Mouse (Mus musculus) gastrocnemius, postnatal 14 days (tissue): Measurements from ENCODE around the gene Cptp. TPM values are rescaled to one million over a fixed set of nuclear protein-coding genes. Genes with fewer than 3 reads are reported as not detected.

Experiments
- DNase-seq: peaks from one replicate; pipeline ENCODE4 v3.0.0; 2021; ENCODE audit warnings: mixed read lengths
- intact Hi-C: fragments of 180-260 bp; cut with DNase I; formaldehyde crosslinking; loops from one replicate; pipeline ENCODE4 v1.15.1; 2025; ENCODE audit warnings: low total_unique reads
- long read RNA-seq, 2 experiments: library from polyadenylated mRNA; stranded (forward); transcript quantifications; one replicate each; pipeline ENCODE4 v2.0.0; 2021
- total RNA-seq, 2 experiments: library from RNA; stranded (reverse); gene quantifications; 2 replicates each; pipeline ENCODE4 v1.2.3; 2021

The Cptp gene
- total RNA-seq = 10 to 100 TPM; 16.5 to 17.0 TPM
- long read RNA-seq, experiment 1, transcript Cptp-201 (3 exons, 2,662 nt) = major isoform, 15 of 15 reads
- long read RNA-seq, experiment 1, partial matches to known transcripts = 0 of 15 reads
- long read RNA-seq, experiment 1, other reads (novel, unspliced or antisense) = 0 of 15 reads
- long read RNA-seq, experiment 2, transcript Cptp-201 (3 exons, 2,662 nt) = major isoform, 19 of 22 reads
- long read RNA-seq, experiment 2, partial matches to known transcripts = 2 of 22 reads
- long read RNA-seq, experiment 2, other reads (novel, unspliced or antisense) = 1 of 22 reads

DNA sequence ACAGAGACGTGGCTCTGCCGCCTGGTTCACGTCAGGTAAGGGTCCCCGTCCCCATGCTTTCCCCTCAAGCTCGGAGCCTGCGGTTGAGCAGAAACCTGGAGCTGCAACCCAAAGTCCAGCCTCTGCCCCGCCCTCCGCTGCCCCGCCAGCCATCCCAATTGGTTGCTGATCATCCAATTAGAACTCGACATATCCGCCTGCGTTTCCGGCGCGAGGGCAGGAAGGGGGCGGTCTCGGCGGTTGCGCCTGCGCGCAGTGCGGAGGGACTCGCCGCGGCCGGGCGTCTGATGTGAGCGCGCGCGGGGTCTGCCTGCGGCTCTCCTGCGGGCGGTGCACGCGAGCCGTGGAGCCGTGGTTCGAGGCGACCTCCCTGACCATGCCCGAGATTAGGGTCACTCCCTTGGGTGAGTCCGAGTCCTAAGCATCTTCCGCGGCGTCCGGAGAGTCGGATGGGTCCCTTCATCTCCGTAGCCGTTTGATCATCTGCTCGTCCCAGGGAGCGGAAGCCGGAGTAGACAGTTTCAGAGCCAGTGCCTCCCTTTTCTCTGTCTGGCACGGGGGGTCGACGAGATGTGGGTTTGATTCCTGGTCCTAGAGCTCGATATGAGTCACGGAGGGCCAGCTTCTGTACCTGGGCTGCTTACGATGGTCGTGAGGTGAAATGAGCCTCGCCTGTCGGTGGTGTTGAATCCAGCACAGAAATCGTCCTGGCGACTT is at the start of gene Cptp, which contains the start of gene Ints11:
Cptp (minus strand) TSS at position 124 of the 717 bp plus-strand sequence.
Ints11 (plus strand) TSS at position 230 of the 717 bp plus-strand sequence.
- intact Hi-C loops = no loop called here

DNA sequence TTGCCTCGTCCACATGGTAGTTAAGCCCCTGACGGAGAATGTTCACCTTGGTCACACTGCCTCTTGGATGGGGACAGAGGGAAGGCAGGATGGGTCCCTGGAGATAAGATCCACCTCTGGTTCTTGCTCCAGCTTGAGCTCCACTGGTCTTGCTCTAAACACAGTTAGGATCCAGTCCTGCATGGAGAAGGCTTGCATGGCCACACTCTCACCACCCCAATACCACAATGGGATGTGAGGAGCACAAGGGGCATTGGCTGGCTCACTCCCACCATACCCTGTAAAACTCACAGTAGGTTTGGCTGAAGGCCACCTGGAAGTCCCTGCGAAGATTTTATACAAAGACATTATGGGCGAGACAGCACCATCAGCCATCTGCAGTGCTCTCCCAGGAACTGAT is 39.5 kb upstream of the Cptp start:
- peak; percentile 3 for DNase-seq
- intact Hi-C loops = no loop called here

More for the DNA sequence above, at the start of gene Cptp, which contains the start of gene Ints11:
- DNase-seq = peak; percentile 98

DNA sequence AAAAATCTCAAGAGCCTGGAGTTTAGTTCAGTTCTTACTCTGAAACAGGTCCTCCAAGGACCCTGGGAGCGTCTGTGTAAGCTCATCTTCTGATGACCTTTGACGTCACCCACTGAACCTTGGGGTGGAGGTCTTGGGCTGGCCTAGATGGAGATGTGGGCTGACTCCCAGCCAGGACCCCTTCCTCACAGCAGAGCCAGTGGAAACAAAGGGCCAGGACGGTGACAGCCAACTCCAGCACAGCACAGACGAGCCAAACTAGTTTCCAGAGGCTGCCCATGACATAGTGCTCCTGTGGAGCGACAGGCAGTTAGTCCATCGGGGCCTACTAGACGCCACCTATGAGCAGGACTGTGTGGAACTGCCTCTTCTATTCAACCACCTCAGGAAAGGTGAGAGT is 39.0 kb upstream of the Cptp start:
- no peak for DNase-seq
- intact Hi-C loops = no loop called here

DNA sequence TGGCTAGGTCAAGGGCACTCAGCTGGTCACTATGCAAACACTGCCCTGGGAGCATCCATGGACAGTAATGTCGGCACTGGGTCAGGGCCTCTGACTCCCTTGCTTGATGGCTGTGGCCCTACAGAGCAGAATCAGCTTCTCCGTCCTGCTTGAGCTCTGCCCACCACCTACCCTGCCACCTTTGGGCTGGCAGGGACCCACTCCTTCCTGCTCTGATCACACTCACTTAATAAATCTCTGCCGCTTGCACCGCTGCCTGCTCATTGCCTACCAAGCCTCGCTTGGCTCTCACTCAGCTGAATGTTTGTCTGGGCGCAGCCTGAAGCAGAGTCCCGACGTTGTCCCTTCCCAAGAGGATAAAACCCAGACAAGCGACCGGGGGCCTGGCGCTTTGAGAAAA is 37.8 kb upstream of the Cptp start:
- intact Hi-C loops = no loop called here
- no peak for DNase-seq

DNA sequence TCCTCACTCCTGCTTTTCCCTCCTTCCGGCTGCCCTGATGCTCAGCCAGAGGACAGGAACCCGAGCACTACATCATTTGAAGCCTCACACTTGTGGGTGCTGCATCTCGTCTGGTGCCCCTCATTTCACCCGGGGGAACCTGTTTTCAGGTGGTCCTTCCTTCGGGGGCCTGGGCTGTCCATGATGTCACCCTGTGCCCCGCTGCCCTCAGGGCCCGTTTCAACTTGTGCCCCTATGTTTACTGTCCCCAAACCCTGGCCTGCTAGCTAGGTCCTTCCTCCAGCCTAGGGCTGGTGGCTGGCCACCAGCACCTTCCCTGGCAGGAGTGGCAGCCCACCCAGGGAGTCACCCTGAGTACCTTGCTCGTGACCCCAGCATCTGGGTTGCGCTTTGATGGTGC is 36.9 kb upstream of the Cptp start:
- no peak for DNase-seq
- intact Hi-C loops = no loop called here

DNA sequence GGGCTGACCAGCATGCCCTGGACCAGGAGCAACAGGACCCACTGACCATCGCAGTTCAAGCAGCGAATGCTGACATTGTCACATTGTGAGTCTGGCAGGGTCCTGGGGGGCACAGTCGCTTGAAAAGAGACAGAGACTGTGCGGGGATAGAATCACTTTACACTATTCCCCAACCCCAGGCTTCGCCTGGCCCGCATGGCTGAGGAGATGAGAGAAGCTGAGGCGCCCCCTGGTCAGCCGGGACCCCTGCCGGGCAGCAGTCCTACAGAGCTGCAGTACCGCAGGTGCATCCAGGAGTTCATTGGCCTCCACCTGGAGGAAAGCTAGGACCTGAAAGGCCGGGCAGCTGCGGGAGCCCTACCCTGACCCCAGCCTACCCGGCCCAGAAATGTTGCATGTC is 36.4 kb upstream of the Cptp start:
- intact Hi-C loops = no loop called here
- no peak for DNase-seq

DNA sequence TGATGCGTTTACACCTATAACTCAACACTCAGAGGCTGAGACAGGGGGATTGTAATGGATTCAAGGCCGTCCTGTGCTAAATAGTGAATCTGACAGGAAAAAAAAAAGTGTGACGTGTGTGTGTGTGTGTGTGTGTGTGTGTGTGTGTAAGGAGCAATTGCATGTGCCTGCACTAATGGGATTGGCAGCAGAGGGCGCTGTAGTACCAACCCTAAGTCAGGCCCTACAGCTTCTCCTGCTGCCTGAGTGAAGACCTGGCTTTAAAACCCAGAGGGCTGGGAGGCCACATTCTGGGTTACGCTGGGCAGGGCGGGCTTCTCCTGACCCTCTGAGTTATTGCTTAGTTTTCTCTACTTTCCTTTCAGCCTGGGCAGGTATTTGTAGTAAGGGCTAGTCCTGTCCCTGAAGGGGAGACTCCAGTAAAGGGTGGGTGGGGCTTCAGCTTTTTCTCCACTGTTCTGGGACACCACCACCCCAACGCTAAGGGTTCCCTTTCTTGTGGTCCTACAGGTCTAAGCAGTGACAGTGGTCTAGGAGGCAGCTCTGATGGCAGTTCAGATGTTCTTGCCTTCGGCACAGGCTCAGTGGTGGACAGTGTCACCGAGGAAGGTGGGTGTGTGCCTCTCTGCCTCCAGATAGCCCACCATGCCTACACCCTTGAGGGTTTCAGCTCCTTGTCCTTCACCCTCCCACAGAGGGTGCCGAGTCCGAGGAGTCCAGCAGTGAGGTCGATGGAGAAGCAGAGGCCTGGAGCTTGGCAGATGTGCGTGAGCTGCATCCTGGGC is 35.3 kb upstream of the Cptp start:
- intact Hi-C loops = no loop called here
- DNase-seq = peak; percentile 18

DNA sequence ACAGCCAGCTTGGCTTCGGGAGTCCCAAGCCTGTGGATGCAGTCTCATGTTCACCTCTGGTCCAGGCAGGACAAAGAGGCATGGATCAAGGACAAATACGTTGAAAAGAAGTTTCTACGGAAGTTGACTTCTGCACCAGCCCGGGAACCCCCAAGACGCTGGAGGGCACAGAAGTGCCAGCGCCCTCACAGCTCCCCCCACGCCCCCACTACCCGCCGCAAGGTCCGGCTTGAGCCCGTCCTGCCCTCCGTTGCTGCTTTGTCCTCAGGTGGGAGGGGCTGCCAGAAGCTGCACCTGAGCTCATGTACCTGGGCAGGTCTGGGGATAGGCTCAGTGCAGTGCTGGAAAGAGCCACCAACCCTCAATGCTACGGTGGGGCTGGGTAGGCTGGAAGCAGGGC is 34.0 kb upstream of the Cptp start:
- no peak for DNase-seq
- intact Hi-C loops = no loop called here

DNA sequence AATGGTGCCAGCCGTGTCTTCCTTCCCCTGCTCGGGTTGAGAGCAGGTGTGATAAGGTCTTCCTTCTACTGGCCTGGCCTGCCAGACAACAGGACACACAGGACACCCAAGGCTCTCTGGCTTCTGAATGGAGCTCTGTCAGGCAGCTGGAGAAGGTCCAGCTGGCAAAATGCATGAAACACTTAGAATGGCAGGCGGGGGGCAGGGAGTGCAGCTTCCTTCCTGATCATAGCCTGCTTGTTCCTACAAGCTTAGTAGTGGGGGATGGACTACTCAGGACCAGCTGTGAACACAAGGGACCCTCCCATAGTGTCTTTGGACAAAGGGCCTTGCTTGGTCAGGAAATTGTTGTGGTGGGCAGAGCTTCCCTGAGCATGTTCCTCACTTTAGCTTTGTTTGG is 32.0 kb upstream of the Cptp start:
- DNase-seq = peak; percentile 9
- intact Hi-C loops = no loop called here

DNA sequence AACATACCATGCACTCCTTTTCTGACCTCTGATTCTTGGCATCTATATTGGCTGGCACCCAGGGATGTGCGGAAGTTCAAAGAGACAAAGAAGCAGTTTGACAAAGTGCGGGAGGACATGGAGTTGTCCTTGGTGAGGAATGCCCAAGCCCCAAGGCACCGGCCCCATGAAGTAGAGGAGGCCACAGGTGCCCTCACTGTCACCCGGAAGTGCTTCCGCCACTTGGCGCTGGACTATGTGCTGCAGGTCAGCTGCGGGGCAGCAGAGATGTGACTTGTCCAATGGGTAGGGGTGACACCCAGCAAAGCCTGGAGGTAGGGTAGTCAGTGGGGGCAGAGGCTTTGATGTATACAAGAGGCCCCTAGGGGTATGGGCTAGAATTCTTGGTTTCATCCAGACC is 30.1 kb upstream of the Cptp start:
- no peak for DNase-seq
- intact Hi-C loops = loop anchor here (5.0 kb wide), 1 partner anchor 43 kb away; the partner anchor contains the start of gene Ube2j2

DNA sequence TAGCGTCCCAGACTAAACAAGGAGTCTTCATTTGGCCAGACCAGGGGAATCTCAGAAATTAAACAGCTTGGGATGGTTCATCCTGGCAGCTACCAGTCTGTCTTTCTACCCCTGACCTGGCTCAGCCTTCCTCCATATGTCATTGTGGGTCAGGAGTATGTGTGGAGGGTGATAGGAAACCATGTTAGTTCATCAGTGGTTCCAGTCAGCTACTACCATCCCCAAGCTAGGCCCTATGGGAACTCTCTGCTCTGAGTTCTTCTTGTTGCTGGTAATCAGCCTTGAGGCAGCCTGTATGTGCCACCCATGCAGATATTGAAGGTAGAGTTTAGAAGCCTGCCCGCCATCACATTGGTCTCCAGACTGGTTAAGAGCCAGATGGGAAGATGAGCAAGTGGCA is 29.1 kb upstream of the Cptp start:
- DNase-seq = no peak
- intact Hi-C loops = loop anchor here (5.0 kb wide), 1 partner anchor 44 kb away; the partner anchor contains the start of gene Ube2j2

DNA sequence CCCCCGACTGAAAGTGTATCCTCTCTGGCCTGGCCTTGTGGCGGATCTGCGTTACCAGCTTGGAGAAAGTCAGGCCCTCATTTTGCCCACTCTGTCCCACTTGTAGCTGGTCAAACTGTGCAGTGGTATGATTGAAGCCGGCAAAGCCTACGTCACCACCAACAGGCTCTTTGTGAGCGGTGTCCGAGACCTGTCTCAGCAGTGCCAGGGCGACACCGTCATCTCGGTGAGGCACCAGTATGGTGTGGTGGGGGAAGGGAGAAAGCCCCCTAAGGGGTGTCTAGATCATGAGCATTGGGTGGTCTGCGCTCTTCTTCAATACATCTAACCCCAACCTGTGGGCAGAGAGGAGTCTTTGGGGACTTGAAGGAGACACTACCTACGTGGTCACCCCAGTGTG is 27.2 kb upstream of the Cptp start:
- intact Hi-C loops = loop anchor here (5.0 kb wide), 1 partner anchor 46 kb away; the partner anchor contains the start of gene Ube2j2
- DNase-seq = no peak

DNA sequence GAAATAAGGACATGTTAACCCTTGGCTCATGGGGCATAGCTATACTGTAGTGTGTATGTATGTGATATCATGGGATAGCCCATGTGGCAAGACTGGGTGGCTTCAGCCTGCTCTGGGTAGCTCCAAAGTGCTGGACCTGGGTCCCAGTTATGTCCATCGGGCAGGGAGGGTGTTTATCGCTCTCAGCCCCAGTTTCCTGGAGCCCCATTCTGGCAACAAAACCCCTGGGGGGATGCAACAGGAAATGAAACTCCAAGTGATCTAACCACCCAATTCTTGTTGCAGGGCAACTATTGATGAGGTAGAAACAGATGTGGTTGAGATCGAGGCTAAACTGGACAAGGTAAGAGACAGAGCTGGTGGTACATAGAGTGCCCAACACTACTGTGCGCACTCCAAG is 26.6 kb upstream of the Cptp start:
- intact Hi-C loops = loop anchor here (5.0 kb wide), 1 partner anchor 46 kb away; the partner anchor contains the start of gene Ube2j2
- DNase-seq = no peak

DNA sequence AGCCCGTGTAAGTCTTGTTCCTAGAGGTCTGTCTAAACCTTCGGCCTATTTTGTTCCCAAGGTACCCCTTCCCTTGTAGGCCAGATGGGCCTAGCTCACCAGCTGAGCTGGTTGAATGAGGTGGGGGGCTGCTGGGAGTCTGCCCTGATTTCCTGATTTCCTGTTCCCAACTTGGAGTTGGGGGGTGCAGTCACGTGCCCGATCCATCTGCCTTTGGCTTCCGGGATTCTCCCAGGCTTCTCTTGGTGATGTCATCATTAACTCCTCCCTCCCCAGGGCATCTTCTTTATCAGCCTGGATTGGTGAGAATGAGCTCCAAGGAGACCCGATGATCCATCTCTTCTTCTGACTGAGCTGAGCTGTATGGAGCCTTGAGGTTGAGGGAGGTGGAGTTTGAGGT is 26.0 kb upstream of the Cptp start:
- intact Hi-C loops = loop anchor here (5.0 kb wide), 1 partner anchor 47 kb away; the partner anchor contains the start of gene Ube2j2
- peak; percentile 65 for DNase-seq

DNA sequence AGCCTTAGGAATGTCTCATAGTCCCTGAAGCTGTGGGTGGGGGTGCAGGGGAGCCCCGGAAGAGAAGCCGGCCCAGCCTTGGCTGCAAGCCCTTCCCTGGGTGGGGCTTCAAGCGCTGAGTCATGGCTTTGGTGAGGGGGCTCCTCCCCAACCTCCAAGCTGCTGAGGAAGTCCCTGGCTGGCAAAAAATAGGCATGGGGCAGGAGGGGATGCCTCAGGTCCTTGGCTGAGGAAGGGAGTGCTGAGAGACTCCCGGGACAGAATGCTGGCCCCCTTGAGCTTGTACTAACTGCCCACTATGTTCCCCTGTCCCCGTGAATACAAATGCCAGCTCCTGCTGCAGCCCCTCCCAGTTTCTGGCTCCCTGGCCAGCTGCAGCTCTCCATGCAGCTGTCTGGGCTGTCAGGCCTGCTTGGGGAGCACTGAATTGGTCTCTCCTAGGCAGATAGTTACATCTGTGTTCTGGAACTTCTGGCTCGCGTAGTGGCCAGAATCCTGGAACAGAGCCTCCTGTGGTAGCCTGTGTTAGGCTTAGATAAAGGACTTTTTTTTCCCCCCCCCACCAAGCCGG is 25.2 kb upstream of the Cptp start:
- peak; percentile 86 for DNase-seq
- intact Hi-C loops = no loop called here

DNA sequence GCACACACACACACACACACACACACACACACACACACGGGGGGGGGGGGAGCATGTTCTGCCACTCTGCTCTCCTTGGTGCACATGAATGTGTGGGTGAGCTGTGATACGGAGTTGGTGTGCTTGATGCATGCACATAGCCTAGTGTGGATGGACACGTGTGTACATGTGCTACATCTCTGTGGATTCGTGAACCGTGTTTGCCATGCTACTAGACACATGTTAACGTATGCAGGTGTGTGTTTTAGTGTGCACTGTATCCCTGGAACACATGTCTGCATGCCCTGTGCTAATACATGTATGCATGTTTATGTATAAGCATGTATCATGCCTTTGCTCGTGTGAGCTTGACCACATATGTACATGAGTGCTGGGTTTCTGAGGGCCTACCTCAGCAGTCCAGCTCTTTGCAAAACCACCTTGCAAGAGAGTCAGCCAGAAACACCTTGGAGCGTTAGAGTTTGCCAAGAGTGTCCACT is 24.0 kb upstream of the Cptp start:
- intact Hi-C loops = no loop called here
- DNase-seq = no peak

DNA sequence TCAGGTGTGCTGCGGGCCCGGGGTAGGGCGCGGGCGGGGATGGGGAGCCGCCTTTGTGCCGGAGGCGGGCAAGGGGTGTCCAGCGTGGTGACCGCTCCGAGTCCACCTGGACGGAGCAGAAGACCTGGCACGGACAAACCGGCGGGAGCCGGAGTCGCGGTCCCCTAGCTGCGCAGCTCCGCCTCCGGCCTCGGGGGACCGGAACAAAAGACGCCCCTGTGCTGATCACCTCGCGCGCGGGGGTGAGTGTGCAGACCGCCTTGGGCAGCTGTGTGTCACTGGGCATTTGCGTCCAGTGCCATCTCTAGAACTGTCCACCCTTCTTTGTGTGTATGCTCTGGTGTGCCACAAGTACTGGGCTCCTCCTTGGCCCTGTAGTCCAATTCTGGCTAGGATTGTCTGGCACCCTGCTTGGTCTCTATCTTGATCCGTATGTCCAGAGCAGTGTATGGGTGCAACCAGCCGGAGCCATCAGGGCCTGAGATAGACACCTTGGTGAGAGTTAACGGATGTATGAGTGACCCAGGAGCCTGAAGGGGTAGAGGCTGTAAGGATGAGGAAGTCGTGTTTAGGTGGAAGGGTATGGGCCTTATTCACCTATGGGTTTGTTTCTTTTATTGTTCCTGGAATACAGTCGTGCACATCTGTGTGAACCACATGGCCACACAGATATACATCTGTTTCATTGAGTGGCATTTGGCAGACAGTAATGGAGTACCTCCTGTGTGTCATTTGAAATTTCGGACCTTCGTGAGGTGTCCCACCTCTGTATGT is 23.4 kb upstream of the Cptp start:
- intact Hi-C loops = no loop called here
- DNase-seq = peak; percentile 52

DNA sequence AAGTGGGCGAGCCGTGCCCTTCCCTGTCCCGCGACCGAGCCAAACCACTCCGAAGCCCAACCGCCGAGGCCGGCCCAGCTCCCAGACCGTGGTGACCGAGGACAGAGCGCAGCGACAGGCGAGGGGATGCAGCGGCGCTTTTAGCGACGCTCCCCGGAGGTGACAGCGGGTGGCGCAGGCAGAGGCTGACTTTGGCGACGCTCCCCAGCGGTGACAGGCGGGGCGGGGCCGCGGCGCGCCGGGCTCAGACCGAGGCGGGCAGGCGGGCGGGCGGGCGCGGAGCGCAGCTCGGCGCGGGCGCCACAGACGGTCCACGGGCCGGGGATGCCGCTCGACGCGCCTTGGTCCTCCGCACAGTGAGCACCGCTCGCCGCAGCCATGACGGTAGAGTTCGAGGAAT is 22.8 kb upstream of the Cptp start:
- DNase-seq = peak; percentile 88
- intact Hi-C loops = no loop called here

DNA sequence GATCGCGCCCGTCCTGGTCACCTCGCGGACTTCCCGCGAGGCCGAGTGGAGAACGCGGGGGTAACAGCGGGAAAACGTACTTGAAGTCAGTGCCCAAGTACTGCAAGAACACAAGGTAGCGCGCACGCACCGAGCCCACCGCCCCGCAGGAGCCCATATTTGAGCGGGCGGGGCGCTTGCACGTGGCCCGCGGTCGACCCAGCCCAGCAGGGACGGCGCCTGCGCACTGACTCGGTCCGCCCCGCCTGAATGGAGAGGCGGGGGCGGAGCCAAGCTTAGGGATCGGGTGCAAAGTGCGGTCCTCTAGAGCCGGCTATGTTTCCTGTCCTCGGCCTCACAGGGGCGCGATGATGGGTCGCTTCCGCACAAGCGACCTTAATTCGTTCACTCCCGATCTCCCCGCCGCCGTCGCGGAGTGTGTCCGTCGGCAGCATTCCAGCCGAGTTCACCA is 22.3 kb upstream of the Cptp start, which contains the start of the genes Pusl1 and Acap3:
Pusl1 (minus strand) TSS at position 231 of the 451 bp plus-strand sequence.
Acap3 (plus strand) TSS at position 272 of the 451 bp plus-strand sequence.
- intact Hi-C loops = no loop called here
- DNase-seq = peak; percentile 98
